Mouse (Mus musculus) lung, embryonic 16.5 days (tissue): ENCODE measurements around the gene Gtpbp2. TPM values are rescaled to one million over a fixed set of nuclear protein-coding genes. Genes with fewer than 3 reads are reported as not detected.

Experiments used
- ATAC-seq: fragments of 200-750 bp; cut with Nextera tagmentation; 2 replicates; pipeline ENCODE4 v1.8.0; 2017; ENCODE audit warnings: low read depth, mild to moderate bottlenecking, moderate library complexity
- H3K27ac ChIP-seq: fragments of 300-500 bp; sonication (generic); 2 replicates; pipeline ENCODE4 v1.5.1; 2014; ENCODE audit warnings: mild to moderate bottlenecking, control low read depth, low read length
- H3K27me3 ChIP-seq: fragments of 300-500 bp; sonication (generic); 2 replicates; pipeline ENCODE4 v1.6.1; 2014; ENCODE audit warnings: low read depth, low read length, mixed read lengths; ENCODE audit not compliant: control insufficient read depth, insufficient read depth
- H3K36me3 ChIP-seq: fragments of 300-500 bp; sonication (generic); 2 replicates; pipeline ENCODE4 v1.6.1; 2014; ENCODE audit warnings: low read length; ENCODE audit not compliant: control insufficient read depth, insufficient read depth
- H3K4me1 ChIP-seq: fragments of 300-500 bp; sonication (generic); replicated peaks from 2 replicates; pipeline ENCODE4 v1.6.1; 2014; ENCODE audit warnings: low read length, mixed read lengths; ENCODE audit not compliant: control insufficient read depth, insufficient read depth
- H3K4me2 ChIP-seq: fragments of 300-500 bp; sonication (generic); 2 replicates; pipeline ENCODE4 v1.6.1; 2014; ENCODE audit warnings: low read depth, low read length, control low read depth
- H3K4me3 ChIP-seq: fragments of 300-500 bp; sonication (generic); 2 replicates; pipeline ENCODE4 v1.5.1; 2014; ENCODE audit warnings: mild to moderate bottlenecking, low read length, control low read depth
- H3K9ac ChIP-seq: fragments of 300-500 bp; sonication (generic); 2 replicates; pipeline ENCODE4 v1.6.1; 2014; ENCODE audit warnings: low read length, control low read depth
- H3K9me3 ChIP-seq: fragments of 300-500 bp; sonication (generic); 2 replicates; pipeline ENCODE4 v1.6.1; 2016; ENCODE audit warnings: low read length; ENCODE audit not compliant: control insufficient read depth
- WGBS: fragments of 180-500 bp; shearing (Covaris S2); extraction: QIAGEN DNeasy Blood & Tissue Kit; methylation state at CpG from one replicate; pipeline ENCODE4 v1.1.7; 2014; 5-methylcytosine and 5-hydroxymethylcytosine counted together
- polyA plus RNA-seq: library from polyadenylated mRNA; unstranded; fragments of >200 nt; fragmentation: Nextera tagmentation; extraction: Ambion mirVana; gene quantifications from 2 replicates; pipeline ENCODE4 v1.2.1, GENCODE M21; 2015

The Gtpbp2 gene
- polyA plus RNA-seq, 1 experiment from 2014 or later, result 50.3 TPM

GRCm38 (mm10) chr17:46168768-46169167 lies 7.9 kb downstream of the Gtpbp2 start:
- no peak for ATAC-seq
- Histone ChIP-seq H3K27me3 (no peaks in the 10 kb centered on the region), H3K9me3 (no peaks in the 10 kb centered on the region), H3K4me1 (no peaks in the 10 kb centered on the region), H3K9ac (no peak overlapping the region), H3K4me2 (no peak overlapping the region), H3K27ac (no peak overlapping the region), H3K4me3 (no peak overlapping the region), H3K36me3 (peaks cover 59% of the 10 kb centered on the region)
- 91% methylated on average over 5 of the region's 5 CpGs for WGBS

DNA sequence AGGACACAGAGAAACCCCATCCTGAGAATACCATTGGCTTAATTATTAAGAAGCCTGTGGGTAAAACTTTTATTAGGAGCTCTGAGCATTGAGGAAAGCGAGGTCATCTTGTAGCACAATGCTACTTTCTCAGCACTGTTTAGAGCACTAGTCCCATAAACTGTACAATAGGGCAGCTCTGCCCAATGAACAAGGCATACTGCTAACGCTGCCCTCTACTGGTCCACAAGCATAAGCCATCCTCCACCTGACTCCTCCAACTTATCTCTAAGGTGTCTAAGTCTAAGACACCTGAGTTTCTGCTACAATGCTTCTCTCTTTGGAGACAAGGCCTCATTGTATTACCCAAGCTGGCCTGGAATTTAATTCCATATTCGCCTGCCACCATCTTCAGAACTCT lies 9.7 kb downstream of the Gtpbp2 start:
- no peak for ATAC-seq
- H3K4me3 ChIP-seq, result no peak overlapping the region
- 64% methylated on average over 3 of the region's 3 CpGs for WGBS
- no peaks in the 10 kb centered on the region for H3K27me3 ChIP-seq
- H3K9me3 ChIP-seq, result no peaks in the 10 kb centered on the region
- peaks cover 48% of the 10 kb centered on the region for H3K36me3 ChIP-seq
- no peak overlapping the region for H3K4me2 ChIP-seq
- H3K9ac ChIP-seq, result no peak overlapping the region
- H3K27ac ChIP-seq, result no peak overlapping the region
- H3K4me1 ChIP-seq, result no peaks in the 10 kb centered on the region

DNA sequence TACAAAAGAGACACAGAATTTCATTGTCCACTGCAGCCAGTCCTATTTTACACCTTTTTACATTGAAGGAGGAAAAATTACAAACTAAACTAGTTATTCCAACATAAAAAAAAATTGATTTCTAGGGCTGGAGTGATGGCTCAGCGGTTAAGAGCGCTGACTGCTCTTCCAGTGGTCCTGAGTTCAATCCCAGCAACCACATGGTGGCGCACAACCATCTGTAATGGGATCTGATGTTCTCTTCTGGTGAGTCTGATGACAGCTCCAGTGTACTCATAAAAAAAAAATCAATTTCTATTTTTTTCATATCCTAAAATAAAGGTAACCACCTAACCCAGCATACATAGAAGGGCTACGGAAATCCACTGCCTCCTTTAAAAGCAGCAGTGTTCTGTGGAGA lies 21.4 kb downstream of the Gtpbp2 start:
- H3K4me1 ChIP-seq, result no peaks in the 10 kb centered on the region
- H3K9ac ChIP-seq, result no peak overlapping the region
- H3K27ac ChIP-seq, result no peak overlapping the region
- H3K4me3 ChIP-seq, result no peak overlapping the region
- peaks cover 49% of the 10 kb centered on the region for H3K36me3 ChIP-seq
- H3K27me3 ChIP-seq, result no peaks in the 10 kb centered on the region
- no peaks in the 10 kb centered on the region for H3K9me3 ChIP-seq
- no peak for ATAC-seq
- WGBS, result 80% methylated on average over 4 of the region's 4 CpGs
- no peak overlapping the region for H3K4me2 ChIP-seq

DNA sequence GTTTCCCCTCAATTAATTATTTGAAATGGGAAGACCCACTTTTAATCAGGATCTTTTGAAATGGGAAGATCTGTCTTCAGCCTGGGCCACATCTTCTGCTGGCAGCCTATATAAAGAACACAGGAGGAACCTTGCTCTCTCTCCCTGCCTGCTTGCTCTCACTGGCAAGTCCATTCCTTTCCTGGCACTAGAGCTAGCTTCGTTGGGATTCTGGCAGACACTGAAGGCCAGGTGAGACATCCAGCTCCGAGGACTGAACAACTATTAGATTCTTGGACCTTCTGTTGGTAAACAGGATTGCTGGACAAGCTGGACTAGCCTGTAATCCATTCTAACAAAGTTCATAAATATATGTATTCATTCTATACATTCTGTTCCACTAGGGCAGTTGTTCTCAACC lies 28.0 kb downstream of the Gtpbp2 start:
- ATAC-seq, result no peak
- 90% methylated on average over 2 of the region's 2 CpGs for WGBS
- no peak overlapping the region for H3K27ac ChIP-seq

DNA sequence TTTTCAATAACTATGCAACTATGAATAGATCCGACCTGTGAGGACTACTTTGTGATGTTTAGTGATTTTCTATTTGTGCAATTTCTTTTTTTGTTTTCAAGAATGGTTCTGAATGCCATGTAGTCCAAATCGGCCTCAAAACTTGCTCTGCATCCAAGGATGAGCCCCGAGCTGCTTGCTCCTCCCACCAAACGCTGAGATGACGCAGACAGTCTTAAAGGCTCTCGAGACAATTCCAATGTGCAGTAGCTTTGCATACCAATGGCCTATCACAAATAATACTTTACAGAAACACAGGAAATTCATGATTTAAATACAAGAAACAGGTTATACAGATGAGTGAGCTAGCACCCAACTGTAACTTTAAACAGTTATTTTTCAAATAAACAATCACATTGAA lies 40.3 kb downstream of the Gtpbp2 start:
- peak overlapping the region; percentile 89 for H3K4me2 ChIP-seq
- no peak overlapping the region for H3K27ac ChIP-seq
- WGBS, result 39% methylated on average over 6 of the region's 6 CpGs
- no peaks in the 10 kb centered on the region for H3K9me3 ChIP-seq
- H3K27me3 ChIP-seq, result no peaks in the 10 kb centered on the region
- H3K4me1 ChIP-seq, result peaks cover 22% of the 10 kb centered on the region
- H3K36me3 ChIP-seq, result peaks cover 27% of the 10 kb centered on the region
- no peak for ATAC-seq
- peak overlapping the region; percentile 97 for H3K4me3 ChIP-seq
- H3K9ac ChIP-seq, result peak overlapping the region; percentile 24; the same call in 1 of the 2 replicates

More for the DNA sequence above, 28.0 kb downstream of the Gtpbp2 start:
- Histone ChIP-seq H3K27me3 (no peaks in the 10 kb centered on the region), H3K4me1 (no peaks in the 10 kb centered on the region), H3K4me2 (no peak overlapping the region), H3K9ac (no peak overlapping the region), H3K4me3 (no peak overlapping the region), H3K9me3 (no peaks in the 10 kb centered on the region), H3K36me3 (peaks cover 59% of the 10 kb centered on the region)

GRCm38 (mm10) chr17:46202421-46203071 lies 41.7 kb downstream of the Gtpbp2 start, which contains the start of the genes Polh and Xpo5:
Polh (minus strand) TSS chr17:46202645.
Xpo5 (plus strand) TSS chr17:46202782.
- Histone ChIP-seq H3K4me1 (peaks cover 22% of the 10 kb centered on the region), H3K4me3 (peak within 1 kb of the TSS; percentile 97), H3K36me3 (peaks cover 24% of the 10 kb centered on the region), H3K27ac (peak within 1 kb of the TSS; percentile 91), H3K9ac (peak within 1 kb of the TSS; percentile 83), H3K9me3 (no peaks in the 10 kb centered on the region), H3K27me3 (no peaks in the 10 kb centered on the region), H3K4me2 (peak within 1 kb of the TSS; percentile 96)
- WGBS, result under 1% methylated on average over 66 of the region's 66 CpGs
- peak; percentile 98 for ATAC-seq

DNA sequence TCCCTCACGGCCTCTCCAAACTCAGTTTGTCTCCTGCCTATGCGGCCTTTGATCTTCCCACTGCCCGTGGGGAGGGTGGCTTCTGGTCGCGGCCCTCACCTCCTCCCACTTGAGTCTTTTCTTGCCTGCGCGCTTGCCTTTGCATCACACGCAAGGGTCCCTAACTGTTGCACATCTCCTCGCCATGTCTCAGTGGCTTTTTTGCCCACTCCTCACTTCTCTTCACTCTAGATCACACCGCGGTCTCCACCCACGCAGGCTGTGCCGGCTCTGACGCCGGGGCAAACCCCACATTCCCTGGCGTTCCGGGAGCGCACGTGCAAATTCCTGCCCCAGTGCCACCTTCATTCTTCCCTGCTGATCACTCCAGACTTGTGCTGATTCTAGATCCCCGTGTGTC lies 42.2 kb downstream of the Gtpbp2 start:
- Histone ChIP-seq H3K27me3 (no peaks in the 10 kb centered on the region), H3K9ac (peak overlapping the region; percentile 83), H3K27ac (peak overlapping the region; percentile 91), H3K36me3 (peaks cover 24% of the 10 kb centered on the region), H3K4me2 (peak overlapping the region; percentile 96), H3K4me3 (peak overlapping the region; percentile 97), H3K4me1 (peaks cover 22% of the 10 kb centered on the region), H3K9me3 (no peaks in the 10 kb centered on the region)
- 0% methylated on average over 20 of the region's 20 CpGs for WGBS
- peak; percentile 21; the same call in 1 of the 2 replicates for ATAC-seq

GRCm38 (mm10) chr17:46206676-46207075 lies 45.8 kb downstream of the Gtpbp2 start:
- peaks cover 12% of the 10 kb centered on the region for H3K4me1 ChIP-seq
- no peak overlapping the region for H3K4me3 ChIP-seq
- no peak overlapping the region for H3K27ac ChIP-seq
- peaks cover 43% of the 10 kb centered on the region for H3K36me3 ChIP-seq
- no peak overlapping the region for H3K9ac ChIP-seq
- H3K4me2 ChIP-seq, result no peak overlapping the region
- no peaks in the 10 kb centered on the region for H3K9me3 ChIP-seq
- ATAC-seq, result no peak
- H3K27me3 ChIP-seq, result no peaks in the 10 kb centered on the region

- Histone ChIP-seq H3K27me3 (no peaks in the 10 kb centered on the region), H3K9ac (no peak overlapping the region), H3K4me2 (no peak overlapping the region), H3K9me3 (no peaks in the 10 kb centered on the region), H3K4me3 (no peak overlapping the region), H3K27ac (no peak overlapping the region), H3K36me3 (peaks cover 60% of the 10 kb centered on the region), H3K4me1 (no peaks in the 10 kb centered on the region)
- 79% methylated on average over 3 of the region's 3 CpGs for WGBS
- no peak for ATAC-seq
These were observed 49.7 kb downstream of the Gtpbp2 start for GRCm38 (mm10) chr17:46210550-46210949.
